Mouse (Mus musculus) neutrophil, adult 5-6 weeks (primary cell): ENCODE data around the gene Krtap4-7. TPM values are rescaled to one million over a fixed set of nuclear protein-coding genes. Genes with fewer than 3 reads are reported as not detected.
"Not testable (repeated sequence)": the region's sequence is repeated elsewhere in the genome, so short reads cannot be mapped to it uniquely, and the experiment has no call there.

Experiments used
- ATAC-seq: fragments of 151-379, 151-347 bp; 2 replicates; pipeline ENCODE4 v1.8.0; 2017; ENCODE audit warnings: mild to moderate bottlenecking, moderate TSS enrichment; ENCODE audit not compliant: insufficient number of reproducible peaks, poor library complexity, low FRiP score, severe bottlenecking; ENCODE audit errors: extremely low read depth
- total RNA-seq: library from RNA; stranded (forward); fragments of 200-1000 nt; gene quantifications from 2 replicates; pipeline ENCODE4 v1.2.3, GENCODE M21; 2017

Krtap4-7 gene
- not detected in 2 replicates for total RNA-seq

DNA sequence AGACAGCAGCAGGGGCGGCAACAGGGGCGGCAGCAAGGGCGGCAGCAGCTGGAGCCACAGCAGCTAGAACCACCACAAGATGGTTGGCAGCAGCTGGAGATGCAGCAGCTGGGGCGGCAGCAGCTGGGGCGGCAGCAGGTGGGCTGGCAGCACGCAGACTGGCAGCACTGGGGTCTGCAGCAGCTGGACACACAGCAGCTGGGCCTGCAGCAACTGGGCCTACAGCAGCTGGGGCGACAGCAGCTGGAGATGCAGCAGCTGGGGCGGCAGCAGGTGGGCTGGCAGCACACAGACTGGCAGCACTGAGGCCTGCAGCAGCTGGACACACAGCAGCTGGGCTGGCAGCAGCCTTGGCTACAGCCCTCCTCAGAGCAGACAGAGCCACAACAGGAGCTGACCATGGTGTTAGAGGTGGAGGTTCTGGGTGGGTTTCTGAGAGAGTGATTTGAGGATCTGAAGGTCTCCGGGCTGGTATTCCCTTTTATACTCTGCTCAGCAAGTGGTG, at the start of gene Krtap4-7:
TSS of gene Krtap4-7 (minus strand) at position 455 of the 505 bp plus-strand sequence.
- not testable (repeated sequence) for ATAC-seq

DNA sequence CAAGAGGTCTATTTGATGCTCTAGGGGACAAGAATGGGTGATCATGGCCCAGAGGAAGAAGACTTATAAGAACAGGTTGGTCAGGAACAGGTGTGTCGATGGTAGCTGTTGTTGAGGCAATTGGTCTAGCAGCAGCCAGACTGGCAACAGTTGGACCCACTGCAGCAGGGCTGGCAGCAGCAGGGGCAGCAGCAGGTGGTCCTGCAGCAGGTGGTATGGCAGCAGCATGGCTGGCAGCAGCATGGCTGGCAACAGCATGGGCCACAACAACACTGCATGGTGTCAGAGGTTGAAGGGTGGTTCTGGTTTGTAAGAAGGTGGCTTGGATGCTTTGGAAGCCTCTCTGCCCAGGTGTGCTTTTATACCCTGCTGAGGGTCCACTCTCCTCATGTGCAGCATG, 46.6 kb upstream of the Krtap4-7 start, which contains the start of gene Gm14190:
TSS of gene Gm14190 (minus strand) at position 278 of the 400 bp plus-strand sequence.
- no peak for ATAC-seq

DNA sequence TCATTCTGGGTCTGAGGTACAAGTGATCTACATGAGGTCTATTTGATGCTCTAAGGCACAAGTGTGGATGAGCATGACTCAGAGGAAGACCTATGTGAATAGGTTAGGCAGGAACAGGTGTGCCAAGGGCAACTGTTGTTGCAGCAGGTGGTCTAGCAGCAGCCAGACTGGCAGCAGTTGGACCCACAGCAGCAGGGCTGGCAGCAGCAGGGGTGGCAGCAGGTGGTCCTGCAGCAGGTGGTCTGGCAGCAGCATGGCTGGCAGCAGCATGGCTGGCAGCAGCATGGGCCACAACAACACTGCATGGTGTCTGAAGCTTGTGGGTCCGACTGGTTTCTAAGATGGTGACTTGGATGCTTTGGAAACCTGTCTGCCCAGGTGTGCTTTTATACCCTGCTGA, 41.3 kb upstream of the Krtap4-7 start:
- not testable (repeated sequence) for ATAC-seq

DNA sequence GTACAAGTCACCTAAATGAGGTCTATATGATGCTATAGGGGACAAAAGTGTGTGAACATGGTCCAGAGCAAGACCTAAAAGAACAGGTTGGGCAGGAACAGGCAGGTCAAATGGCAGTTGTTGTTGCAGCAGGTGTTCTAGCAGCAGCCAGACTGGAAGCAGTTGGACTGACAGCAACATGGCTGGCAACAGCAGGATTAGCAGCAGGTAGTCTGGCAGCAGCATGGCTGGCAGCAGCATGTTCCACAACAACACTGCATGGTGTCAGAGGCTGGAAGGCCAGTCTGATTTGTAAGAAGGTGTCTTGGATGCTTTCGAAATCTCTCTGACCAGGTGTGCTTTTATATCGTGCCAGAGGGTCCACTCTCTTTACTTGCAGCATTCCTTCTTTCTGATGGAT, 39.6 kb upstream of the Krtap4-7 start:
- no peak for ATAC-seq

DNA sequence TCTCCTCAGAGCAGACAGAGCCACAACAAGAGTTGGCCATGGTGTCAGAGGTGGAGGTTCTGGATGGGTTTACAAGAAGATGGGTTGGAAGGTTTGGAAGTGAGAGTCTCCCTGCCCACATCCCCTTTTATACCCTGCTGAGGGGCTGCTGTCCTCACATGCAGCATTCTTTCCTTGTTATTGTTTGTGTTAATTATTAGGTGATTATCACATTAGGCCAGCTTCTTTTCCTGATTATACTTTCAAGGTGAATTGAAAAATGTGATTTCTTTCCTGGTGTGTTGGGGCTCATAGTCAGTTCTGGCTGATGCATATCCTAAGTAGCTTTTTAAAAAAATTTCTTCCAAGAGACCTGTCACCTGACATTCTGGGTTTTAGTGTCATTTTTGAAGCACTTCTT, 22.0 kb upstream of the Krtap4-7 start, which contains the start of gene Krtap4-6:
TSS of gene Krtap4-6 (minus strand) at position 101 of the 400 bp plus-strand sequence.
- no peak for ATAC-seq

DNA sequence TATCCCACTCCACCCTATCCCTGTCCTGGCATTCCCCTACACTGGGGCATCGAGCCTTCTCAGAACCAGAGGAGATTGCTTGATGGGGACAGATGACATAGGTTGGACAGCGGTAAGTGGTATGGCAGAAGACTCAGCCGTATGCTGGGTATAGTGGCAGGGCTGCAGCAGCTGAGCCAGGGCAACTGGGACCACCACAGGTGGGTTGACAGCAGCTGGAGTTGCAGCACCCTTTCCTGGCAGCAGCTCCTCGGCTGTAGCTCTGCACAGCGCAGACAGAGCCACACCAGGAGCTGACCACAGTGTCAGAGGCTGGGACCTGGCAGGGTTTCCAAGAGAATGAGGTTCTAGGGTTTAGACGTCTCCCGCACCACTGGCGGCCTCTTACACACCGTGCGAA, 18.9 kb upstream of the Krtap4-7 start:
- no peak for ATAC-seq

DNA sequence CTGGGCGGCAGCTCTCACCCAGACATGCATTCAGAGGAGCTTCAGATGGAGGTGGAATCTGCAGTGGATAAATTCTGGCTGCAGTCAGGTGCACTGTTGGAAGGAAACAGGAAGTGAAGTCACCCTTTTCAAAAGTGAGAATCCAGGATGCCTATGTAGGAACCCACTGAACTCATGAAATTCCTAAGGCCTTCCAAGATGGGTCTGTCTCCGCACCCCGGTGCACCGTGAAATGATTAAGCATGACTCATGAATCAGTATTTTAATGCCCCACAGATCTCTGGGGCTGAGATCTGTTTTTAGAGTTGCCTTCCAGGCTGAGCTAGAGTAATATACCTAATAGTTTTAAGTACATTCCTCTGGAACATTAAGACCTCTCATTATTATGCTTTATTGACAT, 15.4 kb upstream of the Krtap4-7 start:
- ATAC-seq, result no peak

DNA sequence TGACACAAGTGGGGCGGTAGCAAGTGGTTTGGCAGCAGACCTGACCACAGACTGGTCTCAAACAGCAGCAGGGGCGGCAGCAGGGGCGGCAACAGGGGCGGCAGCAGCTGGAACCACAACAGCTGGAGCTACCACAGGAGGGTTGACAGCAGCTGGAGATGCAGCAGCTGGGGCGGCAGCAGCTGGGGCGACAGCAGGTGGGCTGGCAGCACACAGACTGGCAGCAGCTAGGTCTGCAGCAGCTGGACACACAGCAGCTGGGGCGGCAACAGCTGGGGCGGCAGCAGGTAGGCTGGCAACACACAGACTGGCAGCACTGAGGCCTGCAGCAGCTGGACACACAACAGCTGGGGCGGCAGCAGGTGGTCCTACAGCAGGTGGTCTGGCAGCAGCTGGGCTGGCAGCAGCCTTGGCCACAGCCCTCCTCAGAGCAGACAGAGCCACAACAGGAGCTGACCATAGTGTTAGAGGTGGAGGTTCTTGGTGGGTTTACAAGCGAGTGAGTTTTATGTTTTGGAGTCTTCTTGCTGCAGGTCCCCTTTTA, 14.7 kb upstream of the Krtap4-7 start, which contains the start of gene Gm11563:
TSS of gene Gm11563 (minus strand) at position 494 of the 544 bp plus-strand sequence.
- ATAC-seq, result not testable (repeated sequence)

DNA sequence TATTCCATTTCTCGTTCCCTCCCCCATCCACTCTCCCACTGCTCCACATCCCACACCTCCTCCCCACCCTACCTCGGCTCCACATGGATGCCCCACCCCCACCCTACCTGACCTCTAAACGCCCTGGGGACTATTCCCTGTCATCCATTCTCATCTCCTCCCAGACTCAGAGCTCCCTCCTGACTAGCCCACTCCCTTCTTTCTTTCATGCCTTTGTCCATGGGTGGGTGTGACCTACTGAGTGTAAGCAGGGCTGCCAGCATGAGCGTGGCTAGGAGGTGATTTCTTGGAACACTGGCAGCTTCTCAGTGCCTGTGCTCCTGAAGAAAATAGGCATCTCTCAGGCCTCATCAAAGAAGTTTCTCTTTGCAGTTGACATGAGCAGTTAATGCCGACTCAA, 13.2 kb upstream of the Krtap4-7 start:
- no peak for ATAC-seq

DNA sequence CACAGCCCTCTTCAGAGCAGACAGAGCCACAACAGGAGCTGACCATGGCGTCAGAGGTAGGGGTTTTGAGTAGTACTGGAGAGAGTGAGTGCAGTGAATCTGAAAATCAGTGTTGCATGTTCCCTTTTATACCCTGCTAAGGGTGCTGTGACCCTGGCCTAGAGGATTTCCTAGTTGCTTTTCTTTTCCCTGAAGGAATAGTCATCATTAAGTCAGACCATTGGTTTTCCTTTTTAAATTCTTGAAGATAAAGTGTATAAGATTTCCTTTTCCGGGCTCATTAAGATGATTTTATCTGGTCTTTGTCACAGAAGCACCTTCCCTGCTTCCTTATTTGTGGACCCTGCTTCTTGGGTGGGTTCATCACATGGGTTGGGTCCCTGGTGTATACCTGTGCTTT, 6.2 kb upstream of the Krtap4-7 start, which contains the start of gene Gm11555:
TSS of gene Gm11555 (minus strand) at position 101 of the 400 bp plus-strand sequence.
- no peak for ATAC-seq

DNA sequence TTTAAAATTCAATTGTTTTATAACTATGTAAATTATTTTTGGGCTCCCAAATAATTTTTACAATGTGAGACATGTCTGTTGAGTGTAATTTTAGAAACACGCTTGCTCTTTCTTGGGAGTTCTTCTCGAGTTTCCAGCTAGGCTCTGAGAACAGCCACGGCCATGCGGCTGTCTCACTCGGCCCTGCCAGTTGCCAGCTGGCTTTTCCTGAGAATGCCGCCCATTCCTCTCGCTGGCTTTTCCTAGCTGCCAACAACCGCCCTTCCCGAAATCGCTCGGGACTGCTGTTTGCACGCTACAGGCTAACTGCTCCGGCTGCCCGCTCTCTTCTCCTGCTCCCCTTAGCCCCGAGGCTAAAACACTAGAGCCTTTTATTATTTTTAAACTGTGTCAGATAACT, 2.6 kb upstream of the Krtap4-7 start:
- ATAC-seq, result no peak

DNA sequence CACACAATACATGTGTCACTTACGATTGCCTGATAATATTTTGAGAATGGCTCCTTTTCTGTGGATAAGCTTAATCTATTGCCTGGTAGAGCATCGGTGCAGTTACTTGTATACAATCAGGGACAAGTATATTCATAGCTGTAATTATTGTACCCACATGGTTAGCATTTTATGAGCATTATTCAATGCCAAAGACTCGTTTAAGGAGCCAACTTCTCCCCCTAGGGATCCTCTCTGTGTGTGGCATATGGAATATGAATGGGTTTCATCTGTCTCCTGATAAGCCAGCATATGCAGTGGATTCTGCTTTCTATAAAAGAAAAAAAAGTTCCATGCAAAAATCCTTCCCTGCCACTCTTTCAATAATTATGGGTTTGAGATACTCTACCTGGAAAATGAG, 462 bp upstream of the Krtap4-7 start:
- ATAC-seq, result no peak

DNA sequence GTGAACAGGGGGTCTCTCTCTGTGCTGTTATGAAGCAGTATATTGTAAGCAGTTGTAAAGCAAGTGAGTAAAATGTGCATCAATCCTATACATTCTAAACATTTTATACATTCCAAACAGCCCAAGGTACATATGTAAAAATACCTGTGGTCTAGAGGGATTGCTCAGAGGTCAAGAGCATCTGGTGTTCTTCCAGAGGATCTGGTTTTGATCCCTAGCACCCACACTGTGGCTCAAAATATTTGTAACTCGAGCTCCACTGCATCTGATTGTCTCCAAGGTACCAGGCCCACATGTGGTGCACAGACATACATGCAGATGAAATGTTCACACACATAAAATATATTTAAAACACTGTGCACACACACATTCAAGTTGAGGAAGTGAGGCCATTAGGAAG, 3.0 kb downstream of the Krtap4-7 start:
- ATAC-seq, result no peak

DNA sequence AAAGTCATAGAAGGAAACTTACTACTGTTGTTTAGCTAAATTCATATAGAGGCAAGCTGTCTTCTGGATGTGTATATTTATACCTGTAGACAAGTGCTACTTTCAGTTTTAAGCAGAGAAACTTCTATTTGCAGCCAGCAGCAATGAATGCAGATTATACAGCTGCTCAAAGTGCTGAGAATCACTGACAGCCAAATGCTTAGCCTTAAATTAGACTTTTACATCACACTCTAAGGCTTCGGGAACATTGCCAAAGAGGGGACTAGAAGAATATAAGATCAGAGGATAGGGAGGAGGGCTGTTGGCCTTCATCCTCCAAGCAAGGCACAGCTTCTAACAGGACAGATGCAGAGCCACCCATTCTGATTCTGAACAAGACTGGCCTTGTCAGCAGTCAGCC, 6.8 kb downstream of the Krtap4-7 start:
- no peak for ATAC-seq

DNA sequence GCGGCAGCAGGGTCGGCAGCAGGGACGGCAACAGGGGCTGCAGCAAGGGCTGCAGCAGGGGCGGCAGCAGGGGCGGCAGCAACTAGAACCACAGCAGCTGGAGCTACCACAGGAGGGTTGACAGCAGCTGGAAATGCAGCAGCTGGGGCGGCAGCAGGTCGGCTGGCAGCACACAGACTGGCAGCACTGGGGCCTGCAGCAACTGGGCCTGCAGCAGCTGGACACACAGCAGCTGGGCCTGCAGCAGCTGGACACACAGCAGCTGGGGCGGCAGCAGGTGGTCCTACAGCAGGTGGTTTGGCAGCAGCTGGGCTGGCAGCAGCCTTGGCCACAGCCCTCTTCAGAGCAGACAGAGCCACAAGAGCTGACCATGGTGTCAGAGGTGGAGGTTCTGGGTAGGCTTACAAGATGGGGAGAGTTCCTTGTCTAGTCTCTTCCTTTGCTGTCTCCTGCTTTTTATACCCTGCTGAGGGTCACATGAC, 9.2 kb downstream of the Krtap4-7 start, which contains the start of gene Krtap4-2:
TSS of gene Krtap4-2 (minus strand) at position 432 of the 482 bp plus-strand sequence.
- ATAC-seq, result no peak

DNA sequence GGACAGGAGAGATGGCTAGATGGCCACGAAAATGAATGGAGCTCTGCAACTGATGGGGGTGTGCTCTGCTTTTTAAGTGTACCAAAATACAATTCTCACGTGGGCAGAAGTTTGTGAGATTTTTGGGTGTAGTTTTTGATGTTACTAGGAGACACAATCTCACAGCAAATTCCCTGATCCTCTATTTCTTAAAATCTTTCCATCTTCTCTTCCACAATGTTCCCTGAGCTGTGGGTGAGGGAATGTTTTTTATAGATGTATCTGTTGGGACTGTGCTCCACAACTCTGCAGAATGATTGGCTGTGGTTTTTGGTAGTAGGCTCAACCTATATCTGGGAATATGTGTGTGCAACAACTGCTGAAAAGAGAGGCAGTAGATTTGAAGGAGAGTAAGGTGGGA, 10.6 kb downstream of the Krtap4-7 start:
- ATAC-seq, result no peak

DNA sequence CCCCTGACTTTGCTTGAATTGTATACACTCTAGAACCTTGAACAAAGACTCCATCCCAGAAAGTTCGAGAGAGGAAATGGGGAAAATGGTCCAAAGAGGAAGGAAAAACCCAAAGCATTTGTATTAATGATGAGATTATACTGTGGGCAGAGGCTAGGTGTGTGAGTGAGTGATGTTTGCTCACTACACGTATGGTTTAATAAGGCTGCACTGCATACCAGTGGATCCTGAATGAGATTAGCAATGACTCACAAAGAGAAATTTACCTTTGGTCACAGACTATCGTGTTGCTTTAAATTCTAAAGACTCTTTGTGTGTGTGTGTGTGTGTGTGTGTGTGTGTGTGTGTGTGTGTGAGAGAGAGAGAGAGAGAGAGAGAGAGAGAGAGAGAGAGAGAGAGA, 13.0 kb downstream of the Krtap4-7 start:
- no peak for ATAC-seq

DNA sequence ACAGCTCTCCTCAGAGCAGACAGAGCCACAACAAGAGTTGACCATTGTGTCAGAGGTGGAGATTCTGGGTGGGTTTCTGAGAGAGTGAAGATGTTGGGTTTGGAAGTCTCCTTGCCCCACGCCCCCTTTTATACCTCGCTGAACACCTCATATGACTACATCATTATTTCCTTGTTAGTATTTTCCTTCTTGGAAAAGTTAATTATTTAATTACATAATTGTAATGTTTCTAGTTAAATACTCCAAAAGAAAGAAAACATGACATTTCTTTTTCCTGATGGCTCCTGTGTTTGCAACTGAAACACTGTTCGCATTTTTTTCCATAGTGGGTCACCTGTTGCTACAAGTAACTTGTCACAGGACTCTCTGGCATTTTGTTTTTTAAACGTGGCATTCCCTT, 15.8 kb downstream of the Krtap4-7 start, which contains the start of gene Krtap4-1:
TSS of gene Krtap4-1 (minus strand) at position 101 of the 400 bp plus-strand sequence.
- no peak for ATAC-seq

DNA sequence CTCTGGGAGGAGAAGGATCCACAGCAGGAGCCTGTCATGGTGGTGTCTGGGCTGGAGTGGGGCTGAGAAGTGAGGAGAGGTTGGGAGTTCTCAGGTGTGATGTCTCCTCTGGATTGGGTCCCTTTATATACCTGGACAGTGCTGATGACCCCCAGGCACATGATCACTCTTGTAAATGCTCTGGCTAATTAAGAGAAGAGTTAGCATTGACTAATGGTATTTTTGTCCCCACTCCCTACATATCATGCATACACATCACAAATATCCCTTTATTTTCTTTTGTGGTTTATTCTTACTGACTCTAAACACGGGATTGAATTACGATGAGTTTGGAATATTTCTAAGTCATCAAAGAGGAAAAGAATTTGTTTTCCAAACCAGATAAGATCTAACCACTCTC, 23.6 kb downstream of the Krtap4-7 start, which contains the start of gene Gm11562:
TSS of gene Gm11562 (minus strand) at position 101 of the 400 bp plus-strand sequence.
- ATAC-seq, result no peak

DNA sequence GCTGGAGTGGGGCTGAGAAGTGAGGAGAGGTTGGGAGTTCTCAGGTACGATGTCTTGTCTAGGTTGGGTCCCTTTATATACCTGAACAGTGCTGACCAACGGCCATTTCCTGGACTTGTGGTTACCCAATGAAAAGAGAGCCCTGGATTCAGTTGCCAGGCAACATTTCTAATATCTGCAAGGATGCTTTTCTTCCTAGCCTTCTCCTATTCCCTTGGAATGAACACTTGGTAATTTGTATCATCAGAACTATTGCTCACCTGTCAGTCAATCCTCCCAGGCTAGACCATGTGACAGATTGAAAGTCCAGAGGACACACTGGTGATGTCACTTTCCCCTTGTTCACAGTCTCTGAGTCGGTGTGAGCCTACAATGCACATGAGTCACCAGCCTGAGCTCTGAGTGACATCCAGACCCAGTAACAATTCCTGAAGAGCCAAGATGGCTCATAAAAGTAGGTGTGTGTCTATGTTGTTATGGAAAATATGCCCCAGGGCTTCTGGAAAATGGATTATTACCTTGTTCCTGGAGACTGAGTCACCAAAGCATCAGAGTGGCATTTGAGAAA, 29.0 kb downstream of the Krtap4-7 start, which contains the start of gene Krtap2-4:
TSS of gene Krtap2-4 (minus strand) at position 51 of the 568 bp plus-strand sequence.
- ATAC-seq, result no peak
